Mouse (Mus musculus) brain, embryonic 14.5 days (tissue): ENCODE measurements at regions not wholly inside any gene's neighbourhood (a gene's known extent, or its start where the extent isn't known, plus 50 kb on each side); places are given as distances from the start of the nearest gene placed in this dataset.

Experiments used
- CTCF ChIP-seq: fragments of 200-500 bp; IDR thresholded peaks from 2 replicates; pipeline ENCODE4 v1.5.1; 2012; ENCODE audit warnings: inconsistent platforms, mild to moderate bottlenecking, moderate library complexity, borderline replicate concordance; ENCODE audit not compliant: insufficient read depth, insufficient read length; ENCODE audit errors: extremely low read depth
- POLR2A ChIP-seq: fragments of 200-500 bp; IDR thresholded peaks from 2 replicates; pipeline ENCODE4 v1.6.1; 2012; ENCODE audit warnings: mild to moderate bottlenecking, inconsistent platforms, borderline replicate concordance; ENCODE audit not compliant: poor library complexity, insufficient read depth, insufficient read length, severe bottlenecking; ENCODE audit errors: extremely low read depth

GRCm38 (mm10) chr4:153294828-153295227 lies 187.8 kb downstream of the Ajap1 start:
- TF ChIP-seq POLR2A, result no peak
- TF ChIP-seq CTCF, result no peak
